Mouse (Mus musculus) heart, postnatal 0 days (tissue): Measurements from ENCODE around the gene Fig4. TPM values are rescaled to one million over a fixed set of nuclear protein-coding genes. Genes with fewer than 3 reads are reported as not detected.

ENCODE experiments used
- ATAC-seq: fragments of 200-750 bp; cut with Nextera tagmentation; 2 replicates; pipeline ENCODE4 v1.8.0; 2017; ENCODE audit warnings: low read depth, moderate number of reproducible peaks, moderate library complexity; ENCODE audit not compliant: insufficient read depth
- DNase-seq: peaks from one replicate; pipeline ENCODE4 v3.0.0-alpha.2; 2016; ENCODE audit warnings: low spot score
- H3K27ac ChIP-seq: fragments of 300-500 bp; sonication (generic); 2 replicates; pipeline ENCODE4 v1.5.1; 2014; ENCODE audit warnings: low read depth, mild to moderate bottlenecking
- H3K27me3 ChIP-seq: fragments of 300-500 bp; sonication (generic); 2 replicates; pipeline ENCODE4 v1.6.1; 2014; ENCODE audit warnings: low read length, mixed read lengths; ENCODE audit not compliant: control insufficient read depth, insufficient read depth
- H3K36me3 ChIP-seq: fragments of 300-500 bp; sonication (generic); replicated peaks from 2 replicates; pipeline ENCODE4 v1.6.1; 2014; ENCODE audit warnings: low read length, mixed read lengths; ENCODE audit not compliant: control insufficient read depth, insufficient read depth
- H3K4me1 ChIP-seq: fragments of 300-500 bp; sonication (generic); 2 replicates; pipeline ENCODE4 v1.6.1; 2014; ENCODE audit warnings: antibody characterized with exemption; ENCODE audit not compliant: control insufficient read depth, insufficient read depth
- H3K4me2 ChIP-seq: fragments of 300-500 bp; sonication (generic); 2 replicates; pipeline ENCODE4 v1.6.1; 2014; ENCODE audit warnings: low read depth, mild to moderate bottlenecking, low read length, moderate library complexity
- H3K4me3 ChIP-seq: fragments of 300-500 bp; sonication (generic); 2 replicates; pipeline ENCODE4 v1.5.1; 2014; ENCODE audit warnings: low read depth, low read length
- H3K9ac ChIP-seq: fragments of 300-500 bp; sonication (generic); replicated peaks from 2 replicates; pipeline ENCODE4 v1.6.1; 2014; ENCODE audit warnings: low read depth, low read length, mixed read lengths
- H3K9me3 ChIP-seq: fragments of 300-500 bp; sonication (generic); replicated peaks from 2 replicates; pipeline ENCODE4 v1.6.1; 2016; ENCODE audit warnings: low read length; ENCODE audit not compliant: control insufficient read depth
- CTCF ChIP-seq: IDR thresholded peaks from 2 replicates; pipeline ENCODE4 v1.5.1; 2016; ENCODE audit warnings: antibody characterized with exemption, control low read depth, low read depth
- EP300 ChIP-seq: IDR thresholded peaks from 2 replicates; pipeline ENCODE4 v1.6.1; 2016; ENCODE audit warnings: antibody characterized with exemption, low read depth
- WGBS: fragments of 180-500 bp; shearing (Covaris S2); extraction: QIAGEN DNeasy Blood & Tissue Kit; methylation state at CpG from one replicate; pipeline ENCODE4 v1.1.7; 2014; 5-methylcytosine and 5-hydroxymethylcytosine counted together
- polyA plus RNA-seq: library from polyadenylated mRNA; unstranded; fragments of >200 nt; fragmentation: Nextera tagmentation; extraction: Ambion mirVana; gene quantifications from 2 replicates; pipeline ENCODE4 v1.2.1, GENCODE M21; 2015
- total RNA-seq: library from RNA; depleted of rRNA; stranded (reverse); fragments of >200 nt; gene quantifications from 2 replicates; pipeline ENCODE4 v1.2.3, GENCODE M21; 2014; ENCODE audit warnings: low replicate concordance

Gene Fig4
- total and polyA plus RNA-seq, 2 experiments from 2014 or later: 55.5 to 78.9 TPM

DNA sequence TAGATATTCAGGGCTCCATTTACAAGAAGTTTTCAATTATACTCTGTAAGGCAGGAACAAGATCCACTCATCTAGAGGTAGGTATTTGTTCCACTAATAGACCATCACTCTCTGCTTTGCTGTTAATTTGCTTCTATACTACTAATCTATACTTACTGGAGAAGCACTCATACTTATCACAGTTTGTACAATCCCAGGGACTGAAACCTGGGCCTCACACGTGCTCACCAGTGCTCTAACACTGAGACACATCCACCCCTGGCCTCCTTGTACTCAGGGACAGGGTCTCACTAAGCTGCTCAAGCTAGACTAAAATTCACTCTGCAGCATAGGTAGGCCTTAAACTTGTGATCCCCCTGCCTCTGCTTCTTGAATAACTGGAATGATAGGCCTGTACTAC lies 41.8 kb downstream of the Fig4 start:
- Histone ChIP-seq H3K27ac (no peak overlapping the region), H3K36me3 (peaks cover 42% of the 10 kb centered on the region), H3K27me3 (no peaks in the 10 kb centered on the region), H3K4me1 (no peaks in the 10 kb centered on the region), H3K9ac (no peak overlapping the region), H3K4me3 (no peak overlapping the region), H3K9me3 (no peaks in the 10 kb centered on the region), H3K4me2 (no peak overlapping the region)
- DNase-seq: no peak
- no peak for ATAC-seq
- TF ChIP-seq CTCF (no peak), EP300 (no peak)
- 20% methylated on average over 1 of the region's 1 CpGs for WGBS

DNA sequence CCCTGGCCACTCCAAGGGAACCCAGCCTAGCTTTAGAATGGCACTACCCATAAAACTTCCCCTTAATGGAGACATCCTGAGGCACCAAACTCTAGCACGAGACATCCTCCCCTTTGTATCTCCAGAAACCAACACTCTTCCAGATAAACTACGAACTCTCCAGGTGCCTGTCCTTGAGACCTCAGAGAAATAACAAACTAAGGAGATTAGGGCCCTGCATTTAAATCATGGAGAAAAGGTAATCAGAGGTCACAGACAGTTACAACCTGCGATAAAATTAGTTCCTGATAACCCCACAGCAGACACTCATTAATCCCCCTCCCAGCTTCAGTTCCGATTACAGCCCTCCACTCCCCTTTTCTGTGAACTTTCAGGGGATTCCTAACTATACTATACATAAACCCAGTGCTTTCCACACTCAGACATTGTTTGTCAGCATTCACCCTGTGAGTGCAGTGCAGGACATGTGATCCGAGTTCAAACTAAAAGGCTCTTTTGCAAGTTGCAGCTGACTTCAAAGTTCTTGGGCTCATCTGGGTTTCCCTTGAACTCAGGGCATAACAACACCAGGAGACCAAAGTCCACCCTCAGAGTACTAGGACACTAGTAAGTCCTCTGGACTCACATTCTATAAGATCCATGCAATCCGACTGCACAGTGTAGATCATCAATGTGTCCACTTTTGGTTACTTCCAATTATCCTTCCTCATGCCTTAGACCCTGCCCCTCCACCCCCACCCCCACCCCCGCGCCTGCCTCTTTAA lies 42.6 kb downstream of the Fig4 start:
- Histone ChIP-seq H3K4me3 (no peak overlapping the region), H3K27ac (no peak overlapping the region), H3K9me3 (no peaks in the 10 kb centered on the region), H3K9ac (no peak overlapping the region), H3K27me3 (no peaks in the 10 kb centered on the region), H3K36me3 (peaks cover 47% of the 10 kb centered on the region), H3K4me1 (no peaks in the 10 kb centered on the region), H3K4me2 (no peak overlapping the region)
- DNase-seq (no peak), ATAC-seq (no peak)
- TF ChIP-seq EP300 (no peak), CTCF (no peak)
- WGBS: 43% methylated on average over 8 of the region's 8 CpGs

DNA sequence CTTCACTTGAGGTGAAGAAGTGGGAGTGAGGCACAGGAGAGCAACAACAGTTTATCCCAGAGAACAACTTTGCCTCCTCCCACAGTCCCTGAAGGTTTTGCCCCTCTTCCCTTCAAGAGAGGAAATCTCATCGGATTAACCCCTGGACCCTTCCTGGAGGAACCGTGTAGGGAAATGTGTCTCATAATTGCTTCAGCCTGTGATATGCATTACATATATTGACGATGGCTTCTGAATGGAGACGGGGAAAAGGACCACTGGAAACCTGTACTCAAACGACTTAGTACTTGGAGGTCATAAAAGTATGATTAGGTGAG lies 52.4 kb downstream of the Fig4 start:
- Histone ChIP-seq H3K4me1 (no peaks in the 10 kb centered on the region), H3K4me3 (no peak overlapping the region), H3K36me3 (peaks cover 69% of the 10 kb centered on the region), H3K27me3 (no peaks in the 10 kb centered on the region), H3K4me2 (no peak overlapping the region), H3K27ac (no peak overlapping the region), H3K9ac (no peak overlapping the region), H3K9me3 (no peaks in the 10 kb centered on the region)
- 81% methylated on average over 5 of the region's 5 CpGs for WGBS
- ATAC-seq (no peak), DNase-seq (no peak)
- no peak for TF ChIP-seq EP300
- TF ChIP-seq CTCF: no peak

DNA sequence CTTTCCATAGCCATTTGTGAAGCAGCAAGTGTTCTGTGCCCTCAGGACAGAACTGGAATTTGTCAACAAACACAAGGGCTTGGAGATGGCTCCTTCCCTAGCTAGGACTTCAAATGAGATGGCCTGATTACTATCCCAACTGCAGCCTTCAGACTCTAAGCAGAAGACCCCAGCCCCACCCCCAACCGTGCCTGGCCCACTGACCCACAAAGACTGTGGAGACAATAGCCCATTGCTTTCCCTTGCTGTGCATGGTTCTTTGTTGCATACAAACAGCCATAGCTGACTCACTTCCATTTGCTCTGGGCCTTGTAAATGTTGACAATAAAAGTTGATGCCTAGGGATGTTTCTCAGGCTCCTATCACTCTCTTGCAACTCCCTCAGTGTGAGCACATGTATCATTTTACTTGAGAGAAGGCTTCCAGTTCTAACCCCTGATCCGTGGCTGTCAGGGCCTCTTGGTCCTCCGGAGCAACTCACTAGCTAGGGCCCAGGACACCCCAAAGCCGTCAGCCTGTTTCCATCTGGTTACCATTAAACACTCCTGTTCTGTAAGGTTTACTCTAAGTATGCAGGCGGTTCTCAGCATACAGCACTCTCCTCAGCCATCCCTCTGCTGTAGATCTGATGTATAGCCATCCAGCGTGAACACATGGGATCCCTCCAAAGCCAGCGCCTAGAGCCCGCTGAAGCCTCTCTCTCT lies 52.9 kb downstream of the Fig4 start:
- no peaks in the 10 kb centered on the region; the same call in 1 of the 2 replicates for H3K4me1 ChIP-seq
- WGBS: 74% methylated on average over 8 of the region's 8 CpGs
- H3K27me3 ChIP-seq: no peaks in the 10 kb centered on the region
- H3K9ac ChIP-seq: no peak overlapping the region
- H3K4me3 ChIP-seq: no peak overlapping the region
- no peak for DNase-seq
- no peak for ATAC-seq
- no peak overlapping the region for H3K27ac ChIP-seq
- peaks cover 69% of the 10 kb centered on the region for H3K36me3 ChIP-seq
- no peaks in the 10 kb centered on the region for H3K9me3 ChIP-seq
- TF ChIP-seq CTCF: no peak
- TF ChIP-seq EP300: no peak
- H3K4me2 ChIP-seq: no peak overlapping the region

DNA sequence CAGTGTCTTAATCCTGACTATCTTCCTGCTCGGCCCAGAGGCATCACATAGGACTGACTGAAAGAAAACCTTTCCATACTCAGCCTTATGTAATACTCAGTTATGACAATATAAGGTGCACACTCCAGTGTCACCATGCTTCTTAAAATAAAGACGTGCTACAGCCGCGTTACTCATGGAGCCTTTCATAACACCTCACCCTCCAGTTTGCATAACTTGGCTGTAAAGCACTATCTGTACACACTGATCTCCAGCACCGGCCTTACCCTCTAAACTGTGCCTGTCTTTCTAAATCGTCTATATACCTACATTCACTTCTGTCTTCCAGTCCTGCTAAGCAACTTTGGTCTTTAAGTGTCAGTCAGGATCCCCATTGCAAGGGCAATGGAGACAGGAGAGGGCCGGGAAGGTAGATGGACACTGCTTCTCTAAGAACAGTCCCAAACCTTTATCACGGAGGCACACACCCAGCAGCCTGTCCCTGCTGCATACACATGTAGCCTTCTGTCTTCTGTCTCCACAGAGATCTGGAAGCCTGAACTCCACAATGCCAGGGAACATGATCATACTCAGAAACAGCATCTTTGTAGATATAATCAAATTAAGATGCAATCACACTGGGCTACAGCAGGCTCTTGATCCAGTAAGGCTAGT lies 53.9 kb downstream of the Fig4 start:
- no peak for DNase-seq
- Histone ChIP-seq H3K4me3 (no peak overlapping the region), H3K27me3 (no peaks in the 10 kb centered on the region), H3K4me1 (no peaks in the 10 kb centered on the region; the same call in 1 of the 2 replicates), H3K36me3 (peaks cover 64% of the 10 kb centered on the region), H3K9me3 (no peaks in the 10 kb centered on the region), H3K9ac (no peak overlapping the region), H3K27ac (no peak overlapping the region), H3K4me2 (no peak overlapping the region)
- ATAC-seq: no peak
- TF ChIP-seq EP300 (no peak), CTCF (no peak)
- WGBS: 73% methylated on average over 8 of the region's 8 CpGs
